ENCODE assay signal across 8 mouse cellular contexts in genomic region chr19:8722907-8723573, GRCm38 (mm10). TPM values are rescaled to one million over a fixed set of nuclear protein-coding genes. Genes with fewer than 3 reads are reported as not detected.
DNase-seq lines count a peak whose midpoint lies in the region; ATAC-seq lines count a peak whose summit lies in the region.

Gene Slc3a2 (minus strand): TSS chr19:8723369.

- WGBS in heart, embryonic 14.5 days: under 1% methylated on average over 50 of the region's 50 CpGs
- WGBS in liver, embryonic 13.5 days (ENCODE audit: insufficient replicate concordance): under 1% methylated on average over 50 of the region's 50 CpGs
- WGBS in stomach, embryonic 16.5 days: under 1% methylated on average over 50 of the region's 50 CpGs

- peak within 1 kb of the TSS; percentile 95 to 99 for H3K27ac ChIP-seq in heart, embryonic 14.5 days (replicated peaks in 1 of 2; ENCODE audit: control insufficient read depth in 1 of 2, insufficient read depth in 1 of 2, low read depth in 2 of 2, low read length in 2 of 2)
- H3K27ac ChIP-seq in liver, embryonic 13.5 days: peak within 1 kb of the TSS; percentile 98
- H3K27ac ChIP-seq in stomach, embryonic 16.5 days (ENCODE audit: low read length): peak within 1 kb of the TSS; percentile 100

- H3K4me3 ChIP-seq in heart, embryonic 14.5 days (ENCODE audit: control insufficient read depth in 1 of 2, insufficient read depth in 1 of 2, low read depth in 1 of 2, low read length in 2 of 2): peak within 1 kb of the TSS; percentile 73 to 91
- H3K4me3 ChIP-seq in liver, embryonic 13.5 days (replicated peaks): peak within 1 kb of the TSS; percentile 85
- H3K4me3 ChIP-seq in stomach, embryonic 16.5 days (replicated peaks; ENCODE audit: low read length): peak within 1 kb of the TSS; percentile 97

- no peaks in the 10 kb centered on the region for H3K9me3 ChIP-seq in heart, embryonic 14.5 days (ENCODE audit: control insufficient read depth, low read length)
- no peaks in the 10 kb centered on the region for H3K9me3 ChIP-seq in liver, embryonic 13.5 days (replicated peaks)
- H3K9me3 ChIP-seq in stomach, embryonic 16.5 days (replicated peaks; ENCODE audit: control insufficient read depth, low read length): no peaks in the 10 kb centered on the region

- peak; percentile 90 for ATAC-seq in CD4-positive, CD25-positive, alpha-beta regulatory T cell, adult 4 months
- peak; percentile 96 for ATAC-seq in heart, embryonic 14.5 days (ENCODE audit: insufficient number of reproducible peaks, insufficient read depth, low FRiP score, low read depth)
- peak; percentile 90 for ATAC-seq in liver, embryonic 13.5 days (ENCODE audit: low read depth)
- peak; percentile 97 for ATAC-seq in stomach, embryonic 16.5 days (ENCODE audit: insufficient read depth, low FRiP score)

- peak within 1 kb of the TSS; percentile 88 for H3K4me2 ChIP-seq in heart, embryonic 14.5 days (ENCODE audit: low read length)
- H3K4me2 ChIP-seq in liver, embryonic 13.5 days: peak within 1 kb of the TSS; percentile 81
- peak within 1 kb of the TSS; percentile 85 for H3K4me2 ChIP-seq in stomach, embryonic 16.5 days (ENCODE audit: low read depth, low read length)

- DNase-seq in c-Kit-negative CD71-positive TER-119-positive erythroid progenitor cells, embryonic 14.5 days (ENCODE audit: low read depth, low spot score): peak; percentile 95
- peak; percentile 98 for DNase-seq in fibroblast of lung, adult 2 months (ENCODE audit: low read depth)
- peak; percentile 98 for DNase-seq in kidney, postnatal 14 days
- DNase-seq in liver, embryonic 13.5 days: peak; percentile 97
- DNase-seq in neural tube, embryonic 10.5 days (ENCODE audit: extremely low spot score, low spot score): peak; percentile 93

- H3K27me3 ChIP-seq in heart, embryonic 14.5 days (ENCODE audit: control insufficient read depth, insufficient read depth, low read length): no peaks in the 10 kb centered on the region
- H3K27me3 ChIP-seq in liver, embryonic 13.5 days: no peaks in the 10 kb centered on the region
- H3K27me3 ChIP-seq in stomach, embryonic 16.5 days (ENCODE audit: control insufficient read depth, insufficient read depth, low read length): no peaks in the 10 kb centered on the region

- H3K36me3 ChIP-seq in heart, embryonic 14.5 days (ENCODE audit: control insufficient read depth, insufficient read depth, low read length): peaks cover 30% of the 10 kb centered on the region
- peaks cover 32% of the 10 kb centered on the region for H3K36me3 ChIP-seq in liver, embryonic 13.5 days
- H3K36me3 ChIP-seq in stomach, embryonic 16.5 days (ENCODE audit: control insufficient read depth, insufficient read depth, low read length): peaks cover 26% of the 10 kb centered on the region

- H3K4me1 ChIP-seq in heart, embryonic 14.5 days (ENCODE audit: control insufficient read depth in 2 of 2, insufficient read depth in 2 of 2, low read length in 2 of 2): peaks cover 2 to 29% of the 10 kb centered on the region in 2 experiments; a peak in 3 of 4 replicates
- peaks cover 59% of the 10 kb centered on the region for H3K4me1 ChIP-seq in liver, embryonic 13.5 days (replicated peaks)
- H3K4me1 ChIP-seq in stomach, embryonic 16.5 days (ENCODE audit: control insufficient read depth, insufficient read depth, low read length): peaks cover 23% of the 10 kb centered on the region

- H3K9ac ChIP-seq in heart, embryonic 14.5 days (ENCODE audit: low read length): peak within 1 kb of the TSS; percentile 95
- peak within 1 kb of the TSS; percentile 88 for H3K9ac ChIP-seq in liver, embryonic 13.5 days
- H3K9ac ChIP-seq in stomach, embryonic 16.5 days (ENCODE audit: low read length): peak within 1 kb of the TSS; percentile 97

RNA-seq across cellular contexts. Expression of gene Slc3a2, which starts in this region (rescaled TPM):
- polyA plus RNA-seq in CD4-positive, CD25-positive, alpha-beta regulatory T cell, adult 4 months (2017; shearing (Covaris generic)): 10 to 100 TPM; 63.7 to 85.1 TPM
- 62.2 and 65.7 TPM in 2 replicates for polyA plus RNA-seq in heart, embryonic 14.5 days (2014; fragmentation: Nextera tagmentation; extraction: Ambion mirVana)
- polyA plus RNA-seq in liver, embryonic 13.5 days (2015; fragmentation: Nextera tagmentation; extraction: Ambion mirVana): 118 and 128 TPM in 2 replicates
- polyA plus RNA-seq in stomach, embryonic 16.5 days (2015; fragmentation: Nextera tagmentation; extraction: Ambion mirVana): 111 and 116 TPM in 2 replicates

Comparison
In these comparisons a context has a peak if more than half of its experiments do, and no peak if none do; other contexts are left out.
1. Peak in every context shown above with its lines: DNase-seq, ATAC-seq, H3K4me3 ChIP-seq and H3K27ac ChIP-seq.